Mouse (Mus musculus): ENCODE results near the gene Ttc23. TPM values are rescaled to one million over a fixed set of nuclear protein-coding genes. Genes with fewer than 3 reads are reported as not detected.

Ttc23 gene
- polyA plus RNA-seq (2014; fragmentation: Nextera tagmentation; extraction: Ambion mirVana), result 14.5 and 14.7 TPM in 2 replicates

DNA sequence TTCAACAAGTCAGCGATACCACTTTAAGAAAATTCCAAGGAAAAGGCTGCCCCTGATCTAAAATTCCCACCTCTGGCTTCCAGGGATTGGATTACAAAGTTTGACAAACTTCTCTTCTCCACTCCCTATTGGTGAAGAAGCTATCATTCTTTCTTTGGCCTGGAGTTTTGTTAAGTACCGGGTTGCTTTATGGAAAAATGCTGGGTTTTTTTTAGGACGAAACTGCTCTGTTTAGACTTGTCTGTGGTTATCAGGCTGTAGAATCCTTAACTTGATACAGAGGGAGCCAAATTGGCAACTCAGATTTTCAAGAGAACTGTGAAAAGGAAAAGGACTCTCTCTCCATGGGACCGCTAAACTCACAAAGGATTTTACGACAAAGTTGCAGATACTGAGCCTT lies at the start of gene Ttc23:
Ttc23 (plus strand) TSS at position 134 of the 400 bp plus-strand sequence.
- H3K27me3 ChIP-seq (replicated peaks; ENCODE audit: control insufficient read depth, insufficient read depth, low read length), result no peaks in the 10 kb centered on the region

GRCm38 (mm10) chr7:67598050-67598449 lies 49.2 kb upstream of the Ttc23 start:
- Histone ChIP-seq H3K9ac (ENCODE audit: low read length) (no peak overlapping the region), H3K4me3 (ENCODE audit: low read depth, low read length) (no peak overlapping the region), H3K4me1 (ENCODE audit: control insufficient read depth, insufficient read depth, low read length) (no peaks in the 10 kb centered on the region), H3K27ac (ENCODE audit: low read depth, low read length) (no peak overlapping the region), H3K36me3 (ENCODE audit: control insufficient read depth, insufficient read depth, low read length) (no peaks in the 10 kb centered on the region), H3K27me3 (replicated peaks; ENCODE audit: control insufficient read depth, insufficient read depth, low read length) (peaks cover 6% of the 10 kb centered on the region; the same call in 1 of the 2 replicates), H3K9me3 (replicated peaks; ENCODE audit: control insufficient read depth, low read length) (no peaks in the 10 kb centered on the region), H3K4me2 (ENCODE audit: low read length) (no peak overlapping the region)
- WGBS, result 39% methylated on average over 3 of the region's 3 CpGs
- ATAC-seq, result no peak
- DNase-seq (ENCODE audit: low spot score), result peak; percentile 76

More for the DNA sequence above, at the start of gene Ttc23:
- Histone ChIP-seq H3K36me3 (ENCODE audit: control insufficient read depth, insufficient read depth, low read length) (no peaks in the 10 kb centered on the region), H3K4me3 (ENCODE audit: low read depth, low read length) (peak within 1 kb of the TSS; percentile 76), H3K27ac (ENCODE audit: low read depth, low read length) (no peak within 1 kb of the TSS), H3K4me2 (ENCODE audit: low read length) (peak within 1 kb of the TSS; percentile 68), H3K9ac (ENCODE audit: low read length) (peak within 1 kb of the TSS; percentile 87), H3K4me1 (ENCODE audit: control insufficient read depth, insufficient read depth, low read length) (peaks cover 13% of the 10 kb centered on the region; the same call in 1 of the 2 replicates), H3K9me3 (replicated peaks; ENCODE audit: control insufficient read depth, low read length) (no peaks in the 10 kb centered on the region)
- 2% methylated on average over 5 of the region's 5 CpGs for WGBS
- ATAC-seq (no peak), DNase-seq (ENCODE audit: low spot score) (peak; percentile 79)

DNA sequence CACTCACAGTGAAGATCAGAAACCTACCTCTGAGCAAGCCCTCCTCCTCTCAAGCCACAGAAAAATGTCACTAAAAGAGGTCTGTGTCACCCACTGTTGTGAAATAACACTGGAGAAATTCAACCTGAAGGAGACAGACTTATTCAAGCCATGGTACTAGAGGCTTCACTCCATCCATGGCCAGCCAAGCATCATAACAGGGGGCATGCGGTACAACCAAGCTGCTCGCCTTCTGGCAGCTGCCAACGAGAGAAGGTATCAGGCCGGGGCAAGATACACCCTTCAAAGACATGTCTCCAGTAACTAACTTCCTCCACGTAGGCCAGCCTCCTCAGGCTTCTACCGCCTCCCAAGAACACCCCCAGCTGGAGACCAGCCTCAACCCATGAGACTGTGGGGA lies 42.1 kb upstream of the Ttc23 start:
- Histone ChIP-seq H3K4me3 (ENCODE audit: low read depth, low read length) (no peak overlapping the region), H3K4me1 (ENCODE audit: control insufficient read depth, insufficient read depth, low read length) (peaks cover 9% of the 10 kb centered on the region), H3K4me2 (ENCODE audit: low read length) (no peak overlapping the region), H3K36me3 (ENCODE audit: control insufficient read depth, insufficient read depth, low read length) (no peaks in the 10 kb centered on the region), H3K27ac (ENCODE audit: low read depth, low read length) (no peak overlapping the region), H3K27me3 (replicated peaks; ENCODE audit: control insufficient read depth, insufficient read depth, low read length) (0 out of 2 replicates have a peak, but pooled peaks cover 3% of the 10 kb centered on the region), H3K9me3 (replicated peaks; ENCODE audit: control insufficient read depth, low read length) (no peaks in the 10 kb centered on the region), H3K9ac (ENCODE audit: low read length) (no peak overlapping the region)
- no peak for DNase-seq (ENCODE audit: low spot score)
- 89% methylated on average over 6 of the region's 6 CpGs for WGBS
- no peak for ATAC-seq

- H3K36me3 ChIP-seq (ENCODE audit: control insufficient read depth, insufficient read depth, low read length), result no peaks in the 10 kb centered on the region
- DNase-seq (ENCODE audit: low spot score) (no peak), ATAC-seq (no peak)
- no peak overlapping the region for H3K9ac ChIP-seq (ENCODE audit: low read length)
- H3K4me3 ChIP-seq (ENCODE audit: low read depth, low read length), result no peak overlapping the region
- no peaks in the 10 kb centered on the region for H3K27me3 ChIP-seq (replicated peaks; ENCODE audit: control insufficient read depth, insufficient read depth, low read length)
- WGBS, result 77% methylated on average over 1 of the region's 1 CpGs
- H3K4me1 ChIP-seq (ENCODE audit: control insufficient read depth, insufficient read depth, low read length), result peaks cover 9% of the 10 kb centered on the region
- no peak overlapping the region for H3K27ac ChIP-seq (ENCODE audit: low read depth, low read length)
- H3K9me3 ChIP-seq (replicated peaks; ENCODE audit: control insufficient read depth, low read length), result no peaks in the 10 kb centered on the region
- no peak overlapping the region for H3K4me2 ChIP-seq (ENCODE audit: low read length)
Observed at GRCm38 (mm10) chr7:67606250-67606649, 41.0 kb upstream of the Ttc23 start.

DNA sequence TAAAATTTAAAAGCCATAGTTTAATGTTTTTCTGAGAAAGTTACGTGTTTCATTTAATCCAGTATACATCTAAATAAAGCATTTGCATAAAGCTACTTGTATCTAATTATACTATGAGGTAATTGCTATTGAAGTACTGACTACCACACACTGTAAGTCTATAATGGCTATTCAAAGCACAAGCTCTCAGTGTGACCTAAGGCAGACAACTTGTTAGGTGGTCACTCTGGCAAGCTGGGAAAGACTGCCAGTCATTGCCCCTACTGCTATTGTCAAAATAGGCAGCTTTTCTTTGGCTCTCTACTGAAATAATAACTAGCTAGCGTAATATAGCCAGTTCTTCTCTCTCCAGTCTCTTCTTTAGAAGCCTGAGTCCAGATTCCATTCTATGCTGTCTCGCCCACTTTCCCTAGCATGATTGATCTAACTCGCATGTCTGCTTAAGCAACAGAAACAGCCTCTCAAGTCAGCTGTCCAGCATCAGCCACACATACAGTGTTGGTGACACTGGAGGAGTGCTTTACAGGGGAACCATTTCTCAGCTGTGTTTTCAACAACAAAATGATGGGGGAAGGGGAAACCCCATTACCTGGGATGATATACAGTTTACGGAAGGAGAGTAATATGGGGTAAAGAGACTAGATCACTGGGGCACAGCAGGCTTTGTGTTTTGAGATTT lies 39.4 kb upstream of the Ttc23 start:
- no peaks in the 10 kb centered on the region for H3K27me3 ChIP-seq (replicated peaks; ENCODE audit: control insufficient read depth, insufficient read depth, low read length)
- peak overlapping the region; percentile 9; the same call in 1 of the 2 replicates for H3K27ac ChIP-seq (ENCODE audit: low read depth, low read length)
- no peak overlapping the region for H3K9ac ChIP-seq (ENCODE audit: low read length)
- ATAC-seq (peak; percentile 82), DNase-seq (ENCODE audit: low spot score) (peak; percentile 60)
- no peaks in the 10 kb centered on the region for H3K9me3 ChIP-seq (replicated peaks; ENCODE audit: control insufficient read depth, low read length)
- H3K36me3 ChIP-seq (ENCODE audit: control insufficient read depth, insufficient read depth, low read length), result no peaks in the 10 kb centered on the region
- H3K4me3 ChIP-seq (ENCODE audit: low read depth, low read length), result no peak overlapping the region
- 15% methylated on average over 5 of the region's 5 CpGs for whole genome bisulfite sequencing
- H3K4me2 ChIP-seq (ENCODE audit: low read length), result no peak overlapping the region
- H3K4me1 ChIP-seq (ENCODE audit: control insufficient read depth, insufficient read depth, low read length), result peaks cover 9% of the 10 kb centered on the region

GRCm38 (mm10) chr7:67608348-67609024 lies 38.7 kb upstream of the Ttc23 start:
- Histone ChIP-seq H3K4me1 (ENCODE audit: control insufficient read depth, insufficient read depth, low read length) (peaks cover 9% of the 10 kb centered on the region), H3K4me3 (ENCODE audit: low read depth, low read length) (no peak overlapping the region), H3K27ac (ENCODE audit: low read depth, low read length) (no peak overlapping the region), H3K4me2 (ENCODE audit: low read length) (no peak overlapping the region), H3K27me3 (replicated peaks; ENCODE audit: control insufficient read depth, insufficient read depth, low read length) (no peaks in the 10 kb centered on the region), H3K9ac (ENCODE audit: low read length) (no peak overlapping the region), H3K36me3 (ENCODE audit: control insufficient read depth, insufficient read depth, low read length) (no peaks in the 10 kb centered on the region), H3K9me3 (replicated peaks; ENCODE audit: control insufficient read depth, low read length) (no peaks in the 10 kb centered on the region)
- DNase-seq (ENCODE audit: low spot score), result peak; percentile 39
- 21% methylated on average over 4 of the region's 4 CpGs for WGBS
- ATAC-seq, result peak; percentile 37; the same call in 1 of the 2 replicates

DNA sequence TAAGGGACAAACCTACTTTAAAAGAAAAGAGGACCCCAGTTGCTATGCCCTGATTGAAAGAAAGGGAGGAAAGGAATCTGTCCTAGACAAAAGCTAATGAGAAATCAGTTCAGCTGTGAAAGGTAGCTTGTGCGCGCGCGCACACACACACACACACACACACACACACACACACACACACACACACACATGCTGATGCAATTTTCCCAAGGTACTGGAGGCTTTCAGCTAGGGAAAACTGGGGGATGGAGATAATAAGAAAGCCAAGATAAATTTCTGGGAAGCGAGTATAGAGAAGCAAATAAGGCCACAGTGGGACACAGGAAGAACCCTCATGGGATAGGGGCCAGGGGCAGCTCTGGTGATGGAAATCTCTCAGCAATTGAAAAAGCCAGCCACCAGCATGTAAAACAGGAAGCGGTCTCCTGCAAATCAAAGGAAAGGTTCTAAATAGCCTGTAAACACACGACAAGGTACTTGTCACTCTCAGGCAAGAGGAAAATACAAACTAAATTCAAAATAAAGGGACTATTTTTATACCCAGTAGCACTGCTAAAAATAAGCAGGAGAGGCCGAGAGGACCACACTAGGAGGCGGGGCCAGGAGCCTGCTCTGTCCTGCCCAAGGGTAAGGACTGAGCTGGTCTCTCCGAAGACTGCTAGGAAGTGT lies 33.3 kb upstream of the Ttc23 start:
- ATAC-seq (no peak), DNase-seq (ENCODE audit: low spot score) (peak; percentile 40)
- 19% methylated on average over 10 of the region's 10 CpGs for WGBS

DNA sequence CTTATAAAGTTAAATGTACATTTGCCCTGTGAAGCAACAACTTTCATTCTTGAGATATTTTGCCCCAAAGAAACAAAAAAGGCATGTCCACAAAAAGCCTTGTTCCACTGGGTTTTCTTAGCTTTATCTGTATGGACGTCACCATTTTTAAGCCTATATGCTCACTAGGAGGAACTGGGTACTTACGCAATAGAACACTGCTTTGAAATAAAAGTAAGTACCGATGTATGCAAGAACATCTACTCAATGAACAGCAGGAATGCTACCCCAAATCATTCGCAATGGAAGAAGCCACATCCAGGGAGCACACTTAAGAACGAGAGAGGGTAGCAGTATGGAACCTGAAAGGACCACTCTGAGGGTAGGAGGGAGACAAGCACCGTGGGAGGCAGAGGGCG lies 32.7 kb upstream of the Ttc23 start:
- H3K9ac ChIP-seq (ENCODE audit: low read length), result no peak overlapping the region
- ATAC-seq (no peak), DNase-seq (ENCODE audit: low spot score) (no peak)
- no peaks in the 10 kb centered on the region for H3K9me3 ChIP-seq (replicated peaks; ENCODE audit: control insufficient read depth, low read length)
- peaks cover 5% of the 10 kb centered on the region; the same call in 1 of the 2 replicates for H3K4me1 ChIP-seq (ENCODE audit: control insufficient read depth, insufficient read depth, low read length)
- H3K4me2 ChIP-seq (ENCODE audit: low read length), result no peak overlapping the region
- H3K27me3 ChIP-seq (replicated peaks; ENCODE audit: control insufficient read depth, insufficient read depth, low read length), result no peaks in the 10 kb centered on the region
- no peak overlapping the region for H3K27ac ChIP-seq (ENCODE audit: low read depth, low read length)
- H3K36me3 ChIP-seq (ENCODE audit: control insufficient read depth, insufficient read depth, low read length), result no peaks in the 10 kb centered on the region
- 83% methylated on average over 7 of the region's 7 CpGs for WGBS
- H3K4me3 ChIP-seq (ENCODE audit: low read depth, low read length), result no peak overlapping the region

More for the DNA sequence above, 33.3 kb upstream of the Ttc23 start:
- Histone ChIP-seq H3K4me3 (ENCODE audit: low read depth, low read length) (no peak overlapping the region), H3K9ac (ENCODE audit: low read length) (no peak overlapping the region), H3K27me3 (replicated peaks; ENCODE audit: control insufficient read depth, insufficient read depth, low read length) (no peaks in the 10 kb centered on the region), H3K27ac (ENCODE audit: low read depth, low read length) (no peak overlapping the region), H3K9me3 (replicated peaks; ENCODE audit: control insufficient read depth, low read length) (no peaks in the 10 kb centered on the region), H3K4me2 (ENCODE audit: low read length) (no peak overlapping the region), H3K36me3 (ENCODE audit: control insufficient read depth, insufficient read depth, low read length) (no peaks in the 10 kb centered on the region), H3K4me1 (ENCODE audit: control insufficient read depth, insufficient read depth, low read length) (peaks cover 5% of the 10 kb centered on the region; the same call in 1 of the 2 replicates)
